Mouse (Mus musculus) midbrain, embryonic 12.5 days (tissue): Measurements from ENCODE around the gene Abca7. TPM values are rescaled to one million over a fixed set of nuclear protein-coding genes. Genes with fewer than 3 reads are reported as not detected.
A peak's percentile ranks its signal among the peaks of the same experiment; 100 is the strongest.

Experiments
- ATAC-seq: fragments of 200-750 bp; cut with Nextera tagmentation; 2 replicates; pipeline ENCODE4 v1.8.0; 2017; ENCODE audit warnings: low read depth, moderate TSS enrichment, moderate library complexity; ENCODE audit not compliant: low FRiP score
- H3K27ac ChIP-seq: fragments of 300-500 bp; sonication (generic); replicated peaks from 2 replicates; pipeline ENCODE4 v1.5.1; 2016; ENCODE audit warnings: mild to moderate bottlenecking
- H3K27me3 ChIP-seq: fragments of 300-500 bp; sonication (generic); 2 replicates; pipeline ENCODE4 v1.6.1; 2016; ENCODE audit warnings: mild to moderate bottlenecking
- H3K36me3 ChIP-seq: fragments of 300-500 bp; sonication (generic); 2 replicates; pipeline ENCODE4 v1.6.1; 2016
- H3K4me1 ChIP-seq: fragments of 300-500 bp; sonication (generic); 2 replicates; pipeline ENCODE4 v1.6.1; 2016
- H3K4me2 ChIP-seq: fragments of 300-500 bp; sonication (generic); replicated peaks from 2 replicates; pipeline ENCODE4 v1.6.1; 2016; ENCODE audit warnings: mild to moderate bottlenecking, moderate library complexity
- H3K4me3 ChIP-seq: fragments of 300-500 bp; sonication (generic); 2 replicates; pipeline ENCODE4 v1.5.1; 2016; ENCODE audit warnings: mild to moderate bottlenecking
- H3K9ac ChIP-seq: fragments of 300-500 bp; sonication (generic); replicated peaks from 2 replicates; pipeline ENCODE4 v1.6.1; 2016; ENCODE audit warnings: mild to moderate bottlenecking, moderate library complexity
- H3K9me3 ChIP-seq: fragments of 300-500 bp; sonication (generic); 2 replicates; pipeline ENCODE4 v1.6.1; 2016; ENCODE audit warnings: mild to moderate bottlenecking
- WGBS: fragments of 180-500 bp; shearing (Covaris S2); methylation state at CpG from one replicate; pipeline ENCODE4 v1.1.7; 2016; 5-methylcytosine and 5-hydroxymethylcytosine counted together
- polyA plus RNA-seq: library from polyadenylated mRNA; unstranded; fragments of >200 nt; fragmentation: Nextera tagmentation; extraction: Ambion mirVana; gene quantifications from 2 replicates; pipeline ENCODE4 v1.2.1, GENCODE M21; 2016

Gene Abca7
- polyA plus RNA-seq, 1 experiment from 2014 or later = 7.6 TPM

DNA sequence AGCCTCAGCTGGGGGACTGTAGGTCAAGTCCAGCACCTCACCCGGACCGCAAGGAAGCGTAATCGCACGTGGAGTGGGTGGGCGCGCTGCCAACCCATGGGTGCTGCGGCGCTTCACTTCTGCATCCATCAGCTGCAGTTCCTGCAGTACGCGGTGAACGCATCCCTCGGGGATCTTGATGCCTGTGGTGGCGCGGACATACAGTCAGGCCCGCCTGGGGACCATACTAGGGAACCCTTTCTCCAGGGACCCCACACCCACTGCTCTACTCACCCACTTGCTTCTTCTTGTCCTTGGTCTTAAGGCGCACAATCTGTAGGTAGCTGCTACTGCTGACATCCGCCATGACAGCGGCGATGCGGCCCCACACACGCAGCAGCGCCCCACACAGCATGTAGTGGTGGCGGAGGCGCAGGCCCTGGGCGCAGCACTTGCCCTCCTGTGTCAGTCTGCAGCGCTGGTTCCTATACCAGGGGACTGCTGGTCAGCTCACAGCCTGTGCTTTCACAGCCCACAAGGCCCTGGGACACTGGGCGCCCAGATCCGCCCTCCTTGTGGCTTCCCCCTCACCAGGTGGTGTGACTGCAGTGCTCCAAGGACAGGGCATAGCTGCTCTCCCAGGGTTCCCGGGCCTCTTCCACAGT is 61.5 kb downstream of the Abca7 start:
- 0 out of 2 replicates have a peak overlapping the region, but pooled peaks have one; percentile 34 for H3K9ac ChIP-seq
- peaks cover 71% of the 10 kb centered on the region for H3K36me3 ChIP-seq
- no peak for ATAC-seq
- no peaks in the 10 kb centered on the region for H3K27me3 ChIP-seq
- H3K4me3 ChIP-seq = no peak overlapping the region
- H3K4me1 ChIP-seq = peaks cover 18% of the 10 kb centered on the region
- no peak overlapping the region for H3K4me2 ChIP-seq
- 82% methylated on average over 30 of the region's 30 CpGs for WGBS
- H3K9me3 ChIP-seq = no peaks in the 10 kb centered on the region
- H3K27ac ChIP-seq = no peak overlapping the region; the same call in 1 of the 2 replicates

DNA sequence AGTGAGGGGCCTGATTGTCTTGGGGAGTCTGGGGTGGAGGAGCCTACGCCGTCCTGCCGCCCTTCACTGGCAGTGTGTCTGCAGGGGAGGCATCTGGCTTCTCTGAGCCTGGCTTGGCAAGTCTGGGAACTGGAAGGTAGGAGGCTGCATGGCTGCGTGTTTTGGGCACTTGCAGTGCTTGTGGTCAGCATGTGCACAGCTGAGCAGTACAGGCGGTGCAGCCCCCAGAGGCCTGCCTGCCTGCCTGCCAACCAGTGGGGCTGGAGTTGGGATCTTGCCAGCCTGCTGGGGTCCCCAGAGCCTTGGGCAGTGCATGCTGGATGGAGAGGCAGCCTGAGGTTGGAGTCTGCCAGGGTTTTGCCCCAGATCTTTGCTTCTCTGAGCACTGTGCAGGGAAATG is 66.8 kb downstream of the Abca7 start:
- H3K27me3 ChIP-seq = no peaks in the 10 kb centered on the region
- no peak for ATAC-seq
- H3K4me1 ChIP-seq = no peaks in the 10 kb centered on the region
- 89% methylated on average over 5 of the region's 5 CpGs for WGBS
- no peaks in the 10 kb centered on the region for H3K9me3 ChIP-seq
- H3K27ac ChIP-seq = no peak overlapping the region
- H3K4me3 ChIP-seq = no peak overlapping the region
- H3K4me2 ChIP-seq = no peak overlapping the region
- H3K9ac ChIP-seq = no peak overlapping the region
- H3K36me3 ChIP-seq = peaks cover 64% of the 10 kb centered on the region

DNA sequence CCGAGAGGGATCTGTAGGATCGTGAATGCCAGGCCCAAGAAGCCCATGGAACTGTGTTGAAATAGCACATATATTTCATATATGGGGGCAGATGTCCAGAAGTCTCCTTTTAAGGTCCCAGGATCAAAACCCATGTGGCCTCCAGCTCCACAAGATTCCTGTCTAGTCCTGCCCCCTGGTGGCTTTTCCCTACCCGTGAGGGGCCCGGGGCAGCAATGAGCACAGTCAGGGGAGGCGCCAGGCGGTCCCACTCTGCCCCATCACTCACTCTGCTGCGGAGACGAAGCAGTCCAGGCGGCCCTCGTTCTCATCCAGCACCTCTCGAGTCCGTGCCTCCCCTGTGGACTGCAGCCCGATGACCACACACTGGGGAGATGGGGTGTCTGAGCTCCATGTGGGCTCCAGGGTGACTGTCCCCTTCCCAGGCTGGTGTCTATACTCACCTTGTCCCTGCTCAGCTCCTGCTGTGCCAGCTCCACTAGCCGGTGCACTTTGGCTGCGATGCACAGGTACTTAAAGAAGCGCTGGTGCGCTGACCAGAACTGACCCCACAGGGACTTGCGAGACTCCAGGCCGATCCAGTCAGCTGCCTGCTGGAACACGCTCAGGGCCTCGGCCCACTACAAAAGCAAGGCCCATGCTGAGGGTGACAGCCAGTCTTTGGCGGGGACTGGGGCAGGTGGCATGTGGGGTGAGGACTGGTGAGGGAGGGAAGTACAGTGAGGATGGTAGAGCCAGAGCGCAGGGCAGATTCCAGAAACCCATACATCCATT is 67.8 kb downstream of the Abca7 start:
- H3K27ac ChIP-seq = no peak overlapping the region
- 0 out of 2 replicates have a peak overlapping the region, but pooled peaks have one; percentile 7 for H3K9ac ChIP-seq
- H3K9me3 ChIP-seq = no peaks in the 10 kb centered on the region
- WGBS = 77% methylated on average over 23 of the region's 23 CpGs
- H3K27me3 ChIP-seq = no peaks in the 10 kb centered on the region
- H3K36me3 ChIP-seq = peaks cover 57% of the 10 kb centered on the region
- no peak overlapping the region for H3K4me2 ChIP-seq
- no peak overlapping the region for H3K4me3 ChIP-seq
- H3K4me1 ChIP-seq = no peaks in the 10 kb centered on the region
- no peak for ATAC-seq

Other genes starting within 250 kb of the Abca7 start
- gene Polrmt, start 249.9 kb upstream of the Abca7 start, polyA plus RNA-seq = 45.3 and 46.3 TPM in 2 replicates
- 0.48 and 0.55 TPM in 2 replicates for gene Fgf22, start 241.4 kb upstream of the Abca7 start, polyA plus RNA-seq
- gene Rnf126, start 229.5 kb upstream of the Abca7 start, polyA plus RNA-seq = 98.8 and 104 TPM in 2 replicates
- 1.0 and 1.6 TPM in 2 replicates for gene Fstl3, start 219.2 kb upstream of the Abca7 start, polyA plus RNA-seq
- 0.27 TPM in 1 of 2 replicates, not detected in the other for gene Prss57, start 205.5 kb upstream of the Abca7 start, polyA plus RNA-seq
- 198 and 204 TPM in 2 replicates for gene Palm, start 202.9 kb upstream of the Abca7 start, polyA plus RNA-seq
- 0.94 and 1.0 TPM in 2 replicates for gene Misp, start 175.5 kb upstream of the Abca7 start, polyA plus RNA-seq
- gene Ptbp1, start 142.1 kb upstream of the Abca7 start, polyA plus RNA-seq = 202 TPM in 2 replicates
- 14.3 and 16.7 TPM in 2 replicates for gene Prtn3, start 122.0 kb upstream of the Abca7 start, polyA plus RNA-seq
- gene Plppr3, start 121.9 kb upstream of the Abca7 start, polyA plus RNA-seq = 296 and 302 TPM in 2 replicates
- gene Elane, start 110.2 kb upstream of the Abca7 start, polyA plus RNA-seq = not detected in 2 replicates
- gene Cfd, start 105.6 kb upstream of the Abca7 start, polyA plus RNA-seq = not detected in 2 replicates
- 65.4 and 68.4 TPM in 2 replicates for gene Med16, start 87.6 kb upstream of the Abca7 start, polyA plus RNA-seq
- gene Gm26602, start 85.6 kb upstream of the Abca7 start, polyA plus RNA-seq = 27.9 and 34.2 TPM in 2 replicates
- gene Kiss1r, start 79.5 kb upstream of the Abca7 start, polyA plus RNA-seq = 1.4 and 1.5 TPM in 2 replicates
- gene R3hdm4, start 75.3 kb upstream of the Abca7 start, polyA plus RNA-seq = 157 and 167 TPM in 2 replicates
- 4.0 and 5.6 TPM in 2 replicates for gene Arid3a, start 69.5 kb upstream of the Abca7 start, polyA plus RNA-seq
- 90.4 and 97.0 TPM in 2 replicates for gene Wdr18, start 36.3 kb upstream of the Abca7 start, polyA plus RNA-seq
- gene Grin3b, start 25.8 kb upstream of the Abca7 start, polyA plus RNA-seq = 0.39 and 0.54 TPM in 2 replicates
- gene Tmem259, start 12.2 kb upstream of the Abca7 start, polyA plus RNA-seq = 19.3 and 20.9 TPM in 2 replicates
- 109 and 168 TPM in 2 replicates for gene Cnn2, start 7.9 kb upstream of the Abca7 start, polyA plus RNA-seq
- 4.5 and 5.6 TPM in 2 replicates for gene Arhgap45, start 20.2 kb downstream of the Abca7 start, polyA plus RNA-seq
- 172 and 173 TPM in 2 replicates for gene Polr2e, start 43.3 kb downstream of the Abca7 start, polyA plus RNA-seq
- gene Gpx4, start 50.7 kb downstream of the Abca7 start, polyA plus RNA-seq = 483 and 524 TPM in 2 replicates
- 14.7 and 15.7 TPM in 2 replicates for gene Sbno2, start 109.1 kb downstream of the Abca7 start, polyA plus RNA-seq
- 16.7 and 20.3 TPM in 2 replicates for gene Stk11, start 119.3 kb downstream of the Abca7 start, polyA plus RNA-seq
- gene Atp5d, start 142.1 kb downstream of the Abca7 start, polyA plus RNA-seq = 379 and 384 TPM in 2 replicates
- gene Cbarp, start 144.3 kb downstream of the Abca7 start, polyA plus RNA-seq = 19.3 and 20.0 TPM in 2 replicates
- gene Midn, start 151.8 kb downstream of the Abca7 start, polyA plus RNA-seq = 41.7 and 46.4 TPM in 2 replicates
- 227 and 233 TPM in 2 replicates for gene Cirbp, start 169.5 kb downstream of the Abca7 start, polyA plus RNA-seq
- gene 1600002K03Rik, start 176.4 kb downstream of the Abca7 start, polyA plus RNA-seq = 12.9 and 13.6 TPM in 2 replicates
- 114 and 127 TPM in 2 replicates for gene Efna2, start 183.0 kb downstream of the Abca7 start, polyA plus RNA-seq
- 151 and 195 TPM in 2 replicates for gene Mum1, start 229.9 kb downstream of the Abca7 start, polyA plus RNA-seq